Mouse (Mus musculus): ENCODE data around the gene Rnf5. TPM values are rescaled to one million over a fixed set of nuclear protein-coding genes. Genes with fewer than 3 reads are reported as not detected.

Gene Rnf5
- polyA plus RNA-seq (2012; rRNA removed): 49.5 and 53.6 TPM in 2 replicates

DNA sequence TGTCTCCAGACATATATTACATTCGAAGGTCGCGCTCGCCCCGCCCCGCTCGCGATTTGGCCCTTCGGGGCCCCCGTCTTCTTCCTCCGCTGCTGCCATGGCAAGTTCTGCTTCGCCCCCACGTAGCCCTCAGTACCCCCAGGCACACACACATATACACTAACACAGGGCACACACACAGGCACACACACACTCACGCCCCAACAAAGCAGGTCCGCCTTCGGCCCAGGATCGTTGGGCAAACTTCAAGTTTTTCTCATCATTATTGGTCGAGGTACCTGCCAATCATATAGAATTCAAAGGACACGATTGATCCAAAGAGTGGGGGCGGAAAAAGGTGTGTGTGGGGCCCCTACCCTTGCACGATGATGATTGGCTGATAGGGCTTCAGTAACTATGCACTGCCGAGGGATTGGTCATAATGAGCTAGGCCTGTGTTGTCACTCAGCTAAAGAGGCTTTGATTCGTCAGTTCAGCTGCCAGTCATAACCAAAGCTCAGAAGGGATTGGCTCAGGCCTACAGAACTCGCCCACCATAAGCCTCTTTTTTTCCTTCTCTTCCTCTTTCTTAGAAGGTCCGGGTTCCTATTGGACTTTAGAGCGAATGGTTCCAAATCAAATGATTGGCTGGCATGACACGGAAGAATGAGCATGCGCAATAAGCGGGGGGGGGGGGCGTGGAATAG, at the start of gene Rnf5:
Rnf5 (minus strand) TSS at position 316 of the 686 bp plus-strand sequence.

DNA sequence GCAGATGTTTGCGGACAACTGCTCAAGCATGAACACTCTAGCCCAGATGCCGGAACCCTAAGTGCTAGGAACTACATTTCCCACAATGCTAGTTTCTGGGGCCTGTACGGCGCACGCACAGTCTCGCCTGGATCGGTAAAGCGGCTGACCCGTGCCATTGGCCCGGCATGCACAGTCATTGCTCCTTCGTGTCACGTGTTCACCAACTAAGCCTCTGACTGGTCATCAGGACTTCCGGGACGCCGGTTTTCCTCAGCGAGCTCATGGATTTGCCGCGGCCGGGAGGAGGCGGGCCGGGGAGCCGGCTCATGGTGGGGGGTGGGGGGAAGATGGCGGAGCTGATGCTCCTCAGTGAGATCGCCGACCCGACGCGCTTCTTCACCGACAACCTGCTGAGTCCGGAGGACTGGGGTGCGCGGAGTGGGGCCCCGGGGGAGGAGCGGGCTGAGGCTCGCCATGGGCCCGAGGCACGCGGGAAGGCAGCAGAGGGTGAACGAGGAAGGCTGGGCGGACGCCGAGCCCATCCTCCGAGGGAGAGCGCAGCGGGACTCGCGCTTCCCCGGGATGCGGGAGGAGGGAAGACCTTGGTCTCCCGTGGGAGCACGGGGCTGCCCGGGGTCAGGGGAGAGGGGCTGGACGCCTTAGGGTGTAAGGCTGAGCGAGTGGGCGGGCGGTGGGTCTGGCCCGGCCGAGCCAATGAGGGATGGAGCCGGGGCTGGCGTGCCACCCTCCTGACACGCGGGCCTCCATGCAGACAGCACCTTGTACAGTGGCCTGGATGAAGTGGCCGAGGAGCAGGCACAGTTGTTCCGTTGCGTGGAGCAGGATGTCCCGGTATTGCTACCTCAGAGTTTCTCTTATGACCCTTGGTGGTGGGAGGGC, 43.7 kb upstream of the Rnf5 start, which contains the start of gene Atf6b:
Atf6b (plus strand) TSS at position 241 of the 882 bp plus-strand sequence.

DNA sequence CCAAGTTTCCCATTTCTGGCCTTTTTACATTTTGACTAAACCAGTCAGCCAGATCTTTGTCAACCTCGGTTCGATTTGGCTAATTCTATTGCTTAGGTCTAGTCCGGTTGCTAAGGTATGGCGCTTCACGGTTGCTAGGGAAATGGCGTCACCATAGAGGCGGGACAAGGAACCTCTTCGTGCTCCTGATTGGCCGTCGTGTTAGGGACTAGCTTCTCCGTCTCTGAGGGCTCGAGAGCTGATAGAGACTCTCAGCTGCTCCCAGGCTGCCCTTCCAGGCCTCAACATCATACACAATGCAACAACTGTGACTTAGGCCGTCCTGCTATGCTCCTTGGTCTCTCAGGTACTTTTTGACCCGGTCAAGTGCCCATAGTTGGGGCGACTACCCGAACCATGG, 41.1 kb upstream of the Rnf5 start, which contains the start of gene Fkbpl:
Fkbpl (plus strand) TSS at position 157 of the 400 bp plus-strand sequence.

GRCm38 (mm10) chr17:34629221-34629751, 25.8 kb upstream of the Rnf5 start, which contains the start of gene Prrt1:
Gene Prrt1, plus strand, starts transcription at chr17:34629533.

GRCm38 (mm10) chr17:34627943-34628643, 24.6 kb upstream of the Rnf5 start, which contains the start of gene Ppt2:
Gene Ppt2, minus strand, starts transcription at chr17:34628510.

GRCm38 (mm10) chr17:34615871-34616270, 12.4 kb upstream of the Rnf5 start, which contains the start of gene Egfl8:
Gene Egfl8, minus strand, starts transcription at chr17:34615971.

GRCm38 (mm10) chr17:34604061-34604508, 595 bp upstream of the Rnf5 start, which contains the start of gene Agpat1:
Gene Agpat1, plus strand, starts transcription at chr17:34604262.

DNA sequence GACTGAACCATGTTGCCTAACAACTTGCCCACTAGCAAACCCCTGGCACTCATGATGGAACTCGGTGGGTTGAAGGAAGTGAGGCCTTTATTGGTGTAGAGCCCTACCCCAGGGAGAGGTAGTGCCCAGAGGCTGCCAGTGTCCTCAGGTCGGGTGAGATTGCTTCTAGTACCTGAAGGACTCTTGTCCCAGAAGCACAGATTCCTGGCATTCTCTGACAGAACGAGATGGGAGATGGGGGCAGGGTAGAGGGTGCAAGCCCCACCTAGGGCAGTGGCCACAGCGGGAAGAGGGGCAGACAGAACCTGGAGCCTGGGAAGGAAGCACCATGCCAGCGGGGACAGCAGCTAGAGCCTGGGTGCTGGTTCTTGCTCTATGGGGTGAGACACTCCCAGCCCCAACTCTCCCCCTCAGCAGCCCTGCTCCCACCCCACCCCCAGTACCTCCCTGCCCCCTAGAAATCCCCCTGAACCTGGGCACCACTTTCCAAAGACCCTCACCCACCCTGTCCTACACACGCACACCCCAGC, 5.9 kb downstream of the Rnf5 start, which contains the start of gene Ager:
Ager (plus strand) TSS at position 297 of the 530 bp plus-strand sequence.

DNA sequence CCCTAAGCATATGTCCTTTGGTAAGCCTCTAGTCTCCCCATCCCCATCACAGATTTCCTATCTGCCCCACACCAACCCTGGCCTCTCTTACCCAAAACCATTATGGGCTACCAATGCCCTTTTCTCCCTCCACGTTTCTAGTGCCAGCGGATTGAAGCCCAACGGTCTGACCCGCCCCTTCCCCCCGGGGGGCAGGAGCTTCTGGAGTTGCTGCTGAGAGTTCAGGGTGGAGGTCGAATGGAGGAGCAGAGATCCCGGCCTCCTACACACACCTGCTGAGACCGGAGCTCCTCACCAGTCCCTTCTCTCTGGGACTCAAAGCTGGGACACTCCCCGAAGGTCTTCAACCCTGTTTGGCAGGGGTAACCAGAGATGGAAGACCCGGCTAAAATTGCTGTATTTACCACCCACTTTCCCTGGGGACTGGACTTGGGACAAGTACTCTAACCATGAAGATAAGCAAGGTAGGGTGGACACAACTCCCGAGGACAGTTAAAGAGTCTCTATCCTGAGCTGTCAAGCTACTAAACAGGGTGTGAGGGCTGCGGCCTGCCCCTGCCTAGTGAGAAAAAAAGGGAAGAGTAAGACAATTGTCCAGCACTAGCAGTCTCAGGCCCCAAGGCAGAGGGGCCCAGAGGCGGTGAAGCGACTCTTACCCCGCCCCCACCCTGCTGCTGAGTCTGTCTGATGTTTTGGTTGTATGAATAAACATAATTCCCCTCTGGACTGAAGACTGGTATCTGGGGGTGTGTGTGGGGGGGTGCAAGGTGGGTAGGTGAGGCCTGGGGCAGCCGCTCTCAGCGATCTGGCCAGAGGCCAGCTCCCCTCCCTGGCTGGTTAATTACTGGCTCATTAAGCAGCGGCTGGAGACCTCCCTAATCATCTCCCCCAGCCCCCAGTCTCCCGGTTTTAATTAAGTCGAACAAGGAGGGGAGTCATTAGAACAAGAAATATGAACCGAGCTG, 12.2 kb downstream of the Rnf5 start, which contains the start of gene Pbx2:
Pbx2 (plus strand) TSS at position 238 of the 965 bp plus-strand sequence.

GRCm38 (mm10) chr17:34589681-34590101, 13.8 kb downstream of the Rnf5 start, which contains the start of gene Gpsm3:
Gene Gpsm3, plus strand, starts transcription at chr17:34589806.

DNA sequence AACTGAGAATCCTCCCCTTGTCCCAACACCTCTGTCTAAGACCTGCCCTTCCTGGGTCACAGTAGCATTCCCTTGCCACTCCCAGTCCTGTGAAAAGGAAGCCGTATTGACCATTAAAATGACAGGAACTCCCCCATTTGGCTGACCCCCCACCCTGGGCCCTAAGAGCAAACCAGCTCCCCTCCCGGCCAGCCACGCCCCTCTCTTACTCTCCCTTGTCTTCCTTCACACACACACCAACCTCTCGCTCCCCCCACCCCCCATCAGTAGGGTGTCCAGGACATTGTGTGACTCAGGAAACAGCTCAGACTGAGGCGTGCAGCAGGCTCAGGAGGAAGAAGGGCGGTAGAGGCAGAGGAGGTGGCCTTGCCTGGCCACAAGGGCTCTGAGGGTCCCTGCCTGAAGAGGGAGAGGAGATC, 39.5 kb downstream of the Rnf5 start, which contains the start of gene Notch4:
Notch4 (plus strand) TSS at position 266 of the 419 bp plus-strand sequence.

Other genes with a start within 250 kb of the Rnf5 start
- gene Btnl2, start 248.9 kb downstream of the Rnf5 start, polyA plus RNA-seq (2012; rRNA removed): 0.03 TPM in 2 replicates
- gene Btnl1, start 226.6 kb downstream of the Rnf5 start, polyA plus RNA-seq (2012; rRNA removed): not detected in 2 replicates
- 0.15 and 0.23 TPM in 2 replicates for gene BC051142, start 204.9 kb downstream of the Rnf5 start, polyA plus RNA-seq (2012; rRNA removed)
- not detected in 2 replicates for gene Btnl4, start 126.4 kb downstream of the Rnf5 start, polyA plus RNA-seq (2012; rRNA removed)
- gene Btnl6, start 86.3 kb downstream of the Rnf5 start, polyA plus RNA-seq (2012; rRNA removed): not detected in 2 replicates
- gene Notch4, start 39.4 kb downstream of the Rnf5 start, polyA plus RNA-seq (2012; rRNA removed): 0.58 and 0.70 TPM in 2 replicates
- 3.5 and 4.0 TPM in 2 replicates for gene Gpsm3, start 13.9 kb downstream of the Rnf5 start, polyA plus RNA-seq (2012; rRNA removed)
- 21.8 and 22.1 TPM in 2 replicates for gene Pbx2, start 12.4 kb downstream of the Rnf5 start, polyA plus RNA-seq (2012; rRNA removed)
- 1.3 and 1.4 TPM in 2 replicates for gene Ager, start 5.8 kb downstream of the Rnf5 start, polyA plus RNA-seq (2012; rRNA removed)
- 29.1 and 33.0 TPM in 2 replicates for gene Agpat1, start 572 bp upstream of the Rnf5 start, polyA plus RNA-seq (2012; rRNA removed)
- gene Egfl8, start 12.3 kb upstream of the Rnf5 start, polyA plus RNA-seq (2012; rRNA removed): 0.37 and 0.54 TPM in 2 replicates
- 8.7 and 11.0 TPM in 2 replicates for gene Ppt2, start 24.8 kb upstream of the Rnf5 start, polyA plus RNA-seq (2012; rRNA removed)
- gene Prrt1, start 25.8 kb upstream of the Rnf5 start, polyA plus RNA-seq (2012; rRNA removed): 0.02 and 0.03 TPM in 2 replicates
- gene Fkbpl, start 41.1 kb upstream of the Rnf5 start, polyA plus RNA-seq (2012; rRNA removed): 1.6 and 1.7 TPM in 2 replicates
- 13.3 and 14.6 TPM in 2 replicates for gene Atf6b, start 43.5 kb upstream of the Rnf5 start, polyA plus RNA-seq (2012; rRNA removed)
- 0.14 and 0.15 TPM in 2 replicates for gene Tnxb, start 66.8 kb upstream of the Rnf5 start, polyA plus RNA-seq (2012; rRNA removed)
- 2.5 and 3.3 TPM in 2 replicates for gene C4b, start 140.2 kb upstream of the Rnf5 start, polyA plus RNA-seq (2012; rRNA removed)
- gene Cyp21a1, start 200.9 kb upstream of the Rnf5 start, polyA plus RNA-seq (2012; rRNA removed): 0.03 TPM in 1 of 2 replicates, not detected in the other
- 15.6 and 17.8 TPM in 2 replicates for gene Stk19, start 233.3 kb upstream of the Rnf5 start, polyA plus RNA-seq (2012; rRNA removed)
- 22.0 and 28.0 TPM in 2 replicates for gene Dxo, start 233.3 kb upstream of the Rnf5 start, polyA plus RNA-seq (2012; rRNA removed)
- 19.0 and 22.2 TPM in 2 replicates for gene Skiv2l, start 246.5 kb upstream of the Rnf5 start, polyA plus RNA-seq (2012; rRNA removed)
- gene Nelfe, start 246.7 kb upstream of the Rnf5 start, polyA plus RNA-seq (2012; rRNA removed): 43.8 and 44.0 TPM in 2 replicates

All from liver, embryonic 14 days (tissue).